Mouse (Mus musculus): ENCODE data around the gene Tenm2.

- TF ChIP-seq CTCF (IDR thresholded peaks at IDR 0.05) (no peak), EP300 (IDR thresholded peaks at IDR 0.05) (no peak)
These were observed 777.3 kb downstream of the Tenm2 start for GRCm38 (mm10) chr11:36458451-36458850.

All from lung, postnatal 0 days (tissue).